Comparison of ENCODE assay signal across 9 mouse cellular contexts in genomic region chr2:126361131-126361810, GRCm38 (mm10).
A peak's percentile ranks its signal among the peaks of the same experiment; 100 is the strongest.
DNase-seq lines count a peak whose midpoint lies in the region; ATAC-seq and TF ChIP-seq lines count a peak whose summit lies in the region.
"Had no signal": no experiment of that assay in that cellular context is flagged by ENCODE, and none has a peak within 500 bp of the region (broad histone marks: within the 10 kb centered on the region; RNA-seq: fewer than 3 reads in every experiment).

No protein-coding gene starts in this region.

- H3K79me2 ChIP-seq in liver, adult 2 months (ENCODE audit: control insufficient read depth, insufficient read depth, low read length) = no peaks in the 10 kb centered on the region

- no peaks in the 10 kb centered on the region for H3K27me3 ChIP-seq in liver, adult 2 months (ENCODE audit: control insufficient read depth, insufficient read depth, low read length)
- no peaks in the 10 kb centered on the region for H3K27me3 ChIP-seq in liver, embryonic 11.5 days (replicated peaks; ENCODE audit: control insufficient read depth, insufficient read depth, low read length)
- no peaks in the 10 kb centered on the region for H3K27me3 ChIP-seq in heart, embryonic 14.5 days (ENCODE audit: control insufficient read depth, insufficient read depth, low read length)
- H3K27me3 ChIP-seq in cerebellum, adult 2 months (ENCODE audit: control insufficient read depth, insufficient read depth, low read length) = no peaks in the 10 kb centered on the region
- H3K27me3 ChIP-seq: midbrain, embryonic 12.5 days had no signal

- peak; percentile 12 for DNase-seq in embryo, embryonic 11 days
- DNase-seq in embryo, embryonic 9.5 days (ENCODE audit: extremely low spot score) = no peak
- DNase-seq in liver, adult 2 months (ENCODE audit: extremely low read depth, low read depth, low spot score) = no peak
- no peak for DNase-seq in liver, embryonic 11.5 days (ENCODE audit: low spot score)
- peak; percentile 5 for DNase-seq in lung, postnatal 25 days (ENCODE audit: low spot score)
- no peak for DNase-seq in cerebellum, adult 2 months
- DNase-seq in frontal cortex, postnatal 25 days (ENCODE audit: low spot score in 2 of 2) = no peak

- peak overlapping the region; percentile 43; the same call in 1 of the 2 replicates for H3K27ac ChIP-seq in liver, adult 2 months (replicated peaks; ENCODE audit: insufficient read depth, low read depth, low read length)
- no peak overlapping the region for H3K27ac ChIP-seq in liver, embryonic 11.5 days (ENCODE audit: low read depth, low read length)
- peak overlapping the region; percentile 12 to 60 for H3K27ac ChIP-seq in heart, embryonic 14.5 days (replicated peaks in 1 of 2; ENCODE audit: control insufficient read depth in 1 of 2, insufficient read depth in 1 of 2, low read depth in 2 of 2, low read length in 2 of 2)
- H3K27ac ChIP-seq in cerebellum, adult 2 months (ENCODE audit: insufficient read depth, low read length) = no peak overlapping the region
- H3K27ac ChIP-seq: midbrain, embryonic 12.5 days had no signal

- no peaks in the 10 kb centered on the region for H3K9me3 ChIP-seq in liver, embryonic 11.5 days (ENCODE audit: control insufficient read depth, low read length)
- no peaks in the 10 kb centered on the region for H3K9me3 ChIP-seq in heart, embryonic 14.5 days (ENCODE audit: control insufficient read depth, low read length)
- H3K9me3 ChIP-seq: midbrain, embryonic 12.5 days had no signal

- H3K4me2 ChIP-seq in liver, embryonic 11.5 days = no peak overlapping the region
- 0 out of 2 replicates have a peak overlapping the region, but pooled peaks have one; percentile 3 for H3K4me2 ChIP-seq in heart, embryonic 14.5 days (ENCODE audit: low read length)
- H3K4me2 ChIP-seq: midbrain, embryonic 12.5 days had no signal

- TF ChIP-seq CTCF in liver, adult 2 months (IDR thresholded peaks at IDR 0.05; ENCODE audit: low read depth, low read length) = no peak
- TF ChIP-seq CTCF in cerebellum, adult 2 months (IDR thresholded peaks at IDR 0.05; ENCODE audit: borderline replicate concordance, insufficient read depth, low read depth, low read length) = no peak

- ATAC-seq in liver, embryonic 11.5 days (replicated peaks; ENCODE audit: low FRiP score) = no peak
- ATAC-seq in heart, embryonic 14.5 days (ENCODE audit: insufficient number of reproducible peaks, insufficient read depth, low FRiP score, low read depth) = peak; percentile 50; the same call in 1 of the 2 replicates

- H3K36me3 ChIP-seq in liver, adult 2 months (ENCODE audit: control insufficient read depth, insufficient read depth, low read length) = no peaks in the 10 kb centered on the region
- H3K36me3 ChIP-seq in liver, embryonic 11.5 days (ENCODE audit: control insufficient read depth, insufficient read depth, low read length) = no peaks in the 10 kb centered on the region
- H3K36me3 ChIP-seq in heart, embryonic 14.5 days (ENCODE audit: control insufficient read depth, insufficient read depth, low read length) = no peaks in the 10 kb centered on the region
- H3K36me3 ChIP-seq: midbrain, embryonic 12.5 days had no signal

- TF ChIP-seq POLR2A in liver, adult 2 months (IDR thresholded peaks at IDR 0.05; ENCODE audit: extremely low read depth, insufficient read depth, low read length) = no peak
- no peak for TF ChIP-seq POLR2A in cerebellum, adult 2 months (IDR thresholded peaks at IDR 0.05; ENCODE audit: borderline replicate concordance, insufficient read depth, low read length)

- 74% methylated on average over 21 of the region's 21 CpGs for WGBS in liver, adult 2 months
- 69% methylated on average over 21 of the region's 21 CpGs for WGBS in liver, embryonic 11.5 days
- 63% methylated on average over 21 of the region's 21 CpGs for WGBS in heart, embryonic 14.5 days
- 77% methylated on average over 21 of the region's 21 CpGs for WGBS in cerebellum, adult 2 months

- H3K4me1 ChIP-seq in liver, adult 2 months (ENCODE audit: control insufficient read depth, insufficient read depth, low read length) = peaks cover 19% of the 10 kb centered on the region
- H3K4me1 ChIP-seq in liver, embryonic 11.5 days (replicated peaks; ENCODE audit: control insufficient read depth, insufficient read depth, low read length) = no peaks in the 10 kb centered on the region
- peaks cover 4 to 5% of the 10 kb centered on the region in 2 experiments; a peak in 3 of 4 replicates for H3K4me1 ChIP-seq in heart, embryonic 14.5 days (ENCODE audit: control insufficient read depth in 2 of 2, insufficient read depth in 2 of 2, low read length in 2 of 2)
- H3K4me1 ChIP-seq in cerebellum, adult 2 months (ENCODE audit: control insufficient read depth, insufficient read depth, low read length) = no peaks in the 10 kb centered on the region

- H3K9ac ChIP-seq in liver, adult 2 months (ENCODE audit: low read depth, low read length) = no peak overlapping the region
- no peak overlapping the region for H3K9ac ChIP-seq in liver, embryonic 11.5 days (ENCODE audit: low read depth, low read length)
- H3K9ac ChIP-seq in heart, embryonic 14.5 days (ENCODE audit: low read length) = no peak overlapping the region
- H3K9ac ChIP-seq: midbrain, embryonic 12.5 days had no signal

- H3K4me3 ChIP-seq in liver, adult 2 months (ENCODE audit: insufficient read depth, low read depth, low read length) = no peak overlapping the region
- no peak overlapping the region for H3K4me3 ChIP-seq in liver, embryonic 11.5 days (ENCODE audit: low read depth, low read length)
- no peak overlapping the region for H3K4me3 ChIP-seq in heart, embryonic 14.5 days (ENCODE audit: control insufficient read depth in 1 of 2, insufficient read depth in 1 of 2, low read depth in 1 of 2, low read length in 2 of 2)
- no peak overlapping the region for H3K4me3 ChIP-seq in cerebellum, adult 2 months (replicated peaks; ENCODE audit: insufficient read depth, low read depth, low read length)
- H3K4me3 ChIP-seq: midbrain, embryonic 12.5 days had no signal

Comparison
In these comparisons a context has a peak if more than half of its experiments do, and no peak if none do; other contexts are left out.
1. DNase-seq: peak in embryo, embryonic 11 days (single experiment) and lung, postnatal 25 days (single experiment); none in embryo, embryonic 9.5 days (single experiment), liver, adult 2 months (single experiment), liver, embryonic 11.5 days (single experiment), cerebellum, adult 2 months (0 of 2) and frontal cortex, postnatal 25 days (0 of 2).
2. H3K27ac ChIP-seq: peak in liver, adult 2 months (single experiment) and heart, embryonic 14.5 days (2 of 2); none in liver, embryonic 11.5 days (single experiment) and cerebellum, adult 2 months (single experiment).